Mouse (Mus musculus) embryonic stem cell, embryonic (primary cell): Measurements from ENCODE around the gene Snx1.

ENCODE experiments used
- CTCF ChIA-PET, 4 experiments: fragments of 300-600 bp in 2 of 4; fragments of 350-600 bp in 2 of 4; sonication (Branson Sonifier 250); formaldehyde crosslinking; loops; one replicate each; lab custom pipeline; 2022; ENCODE audit warnings: inconsistent platforms in 2 of 4; lab: Charles Lee
- POLR2A ChIA-PET, 4 experiments: fragments of 300-600 bp in 2 of 4; fragments of 350-600 bp in 2 of 4; sonication (Branson Sonifier 250); formaldehyde crosslinking; loops; one replicate each; lab custom pipeline; 2022; ENCODE audit warnings: antibody characterized with exemption in 4 of 4, inconsistent platforms in 1 of 4; lab: Charles Lee

Snx1 gene

GRCm38 (mm10) chr9:66144248-66144647 lies 17.9 kb upstream of the Snx1 start:
- ChIA-PET POLR2A (interaction anchor here in 3 of 4 experiments (0.7 to 1.5 kb wide), 6 partner anchors 11 to 776 kb away, joined by 3 to 4 read pairs (median 3); partner anchors contain the start of gene Dapk2 (in 1 of the 3)), CTCF (interaction anchor here (0.5 to 2.5 kb wide), 20 partner anchors 8 to 835 kb away, joined by 3 to 9 read pairs (median 4); partner anchors contain the start of genes Dapk2 (in 3 of the 4) and Fbxl22 (in 1 of the 4))

- CTCF ChIA-PET: interaction anchor here in 1 of 4 experiments (1.1 kb wide), 1 partner anchor 375 kb away, joined by 3 read pairs; no protein-coding TSS in a partner anchor
- POLR2A ChIA-PET: interaction anchor here in 1 of 4 experiments (1.8 kb wide), 1 partner anchor 17 kb away, joined by 4 read pairs; no protein-coding TSS in a partner anchor
Measured at GRCm38 (mm10) chr9:66142265-66142664, 15.9 kb upstream of the Snx1 start.

- ChIA-PET CTCF (no interaction called here), POLR2A (interaction anchor here in 1 of 4 experiments (0.6 kb wide), 1 partner anchor 274 kb away, joined by 3 read pairs; no protein-coding TSS in a partner anchor)
Measured at GRCm38 (mm10) chr9:66138193-66138592, 11.8 kb upstream of the Snx1 start.

- POLR2A ChIA-PET: interaction anchor here in 3 of 4 experiments (0.7 to 1.2 kb wide), 4 partner anchors 10 to 45 kb away, joined by 3 to 6 read pairs (median 4); partner anchors contain the start of genes Ciao2a (in 1 of the 3) and Snx1 (in 1 of the 3)
- CTCF ChIA-PET: interaction anchor here in 3 of 4 experiments (0.5 to 1.4 kb wide), 10 partner anchors 9 to 842 kb away, joined by 3 to 10 read pairs (median 4); no protein-coding TSS in a partner anchor
Measured at GRCm38 (mm10) chr9:66135967-66136366, 9.6 kb upstream of the Snx1 start.

- ChIA-PET CTCF (no interaction called here), POLR2A (interaction anchor here in 1 of 4 experiments (0.9 kb wide), 1 partner anchor 15 kb away, joined by 3 read pairs; no protein-coding TSS in a partner anchor)
Measured at GRCm38 (mm10) chr9:66131466-66131865, 5.1 kb upstream of the Snx1 start.

GRCm38 (mm10) chr9:66127884-66128283 lies 1.5 kb upstream of the Snx1 start:
- ChIA-PET POLR2A (interaction anchor here in 2 of 4 experiments (1.0 to 1.8 kb wide), 4 partner anchors 24 to 64 kb away, joined by 3 to 4 read pairs (median 4); no protein-coding TSS in a partner anchor), CTCF (no interaction called here)

GRCm38 (mm10) chr9:66127193-66127546 lies 783 bp upstream of the Snx1 start:
- ChIA-PET POLR2A (interaction anchor here (0.6 to 1.5 kb wide), 6 partner anchors 20 to 384 kb away, joined by 3 read pairs; no protein-coding TSS in a partner anchor), CTCF (interaction anchor here in 1 of 4 experiments (1.5 kb wide), 1 partner anchor 528 kb away, joined by 4 read pairs; no protein-coding TSS in a partner anchor)

GRCm38 (mm10) chr9:66125543-66126455 lies 588 bp downstream of the Snx1 start:
- POLR2A ChIA-PET: interaction anchor here (0.7 to 2.2 kb wide), 21 partner anchors 9 to 930 kb away, joined by 3 to 11 read pairs (median 3); partner anchors contain the start of genes Aph1c (in 1 of the 4), Rps27l (in 1 of the 4) and Zfp609 (in 1 of the 4)
- CTCF ChIA-PET: interaction anchor here in 3 of 4 experiments (0.5 to 1.5 kb wide), 10 partner anchors 10 to 1740 kb away, joined by 3 to 4 read pairs (median 3); partner anchors contain the start of gene Megf11 (in 1 of the 3)

- ChIA-PET CTCF (interaction anchor here (0.6 to 1.3 kb wide), 9 partner anchors 20 to 526 kb away, joined by 3 to 8 read pairs (median 3); partner anchors contain the start of genes Csnk1g1 (in 2 of the 4), Trip4 (in 2 of the 4) and Dapk2 (in 1 of the 4)), POLR2A (interaction anchor here in 3 of 4 experiments (0.6 to 2.2 kb wide), 42 partner anchors 8 to 929 kb away, joined by 3 to 11 read pairs (median 4); partner anchors contain the start of genes Csnk1g1 (in 1 of the 3), Lactb (in 1 of the 3), Pclaf (in 1 of the 3) and Pif1 (in 1 of the 3))
Measured at GRCm38 (mm10) chr9:66124681-66125542, 1.5 kb downstream of the Snx1 start.

- ChIA-PET CTCF (interaction anchor here in 3 of 4 experiments (0.7 to 1.3 kb wide), 4 partner anchors 20 to 526 kb away, joined by 3 to 8 read pairs (median 4); partner anchors contain the start of genes Csnk1g1 (in 1 of the 3) and Trip4 (in 1 of the 3)), POLR2A (interaction anchor here in 3 of 4 experiments (0.6 to 2.2 kb wide), 17 partner anchors 8 to 851 kb away, joined by 3 to 8 read pairs (median 4); partner anchors contain the start of genes Lactb (in 1 of the 3), Pclaf (in 1 of the 3) and Plekho2 (in 1 of the 3))
Measured at GRCm38 (mm10) chr9:66124111-66124531, 2.3 kb downstream of the Snx1 start.

- POLR2A ChIA-PET: interaction anchor here in 2 of 4 experiments (0.6 to 1.4 kb wide), 3 partner anchors 11 to 437 kb away, joined by 3 to 7 read pairs (median 6); no protein-coding TSS in a partner anchor
Measured at GRCm38 (mm10) chr9:66123648-66124047, 2.7 kb downstream of the Snx1 start.

GRCm38 (mm10) chr9:66121421-66121820 lies 5.0 kb downstream of the Snx1 start:
- POLR2A ChIA-PET: interaction anchor here in 1 of 4 experiments (0.7 kb wide), 1 partner anchor 10 kb away, joined by 3 read pairs; no protein-coding TSS in a partner anchor
- CTCF ChIA-PET: interaction anchor here in 2 of 4 experiments (0.6 to 0.9 kb wide), 2 partner anchors 15 to 221 kb away, joined by 4 to 6 read pairs; no protein-coding TSS in a partner anchor

More at GRCm38 (mm10) chr9:66123648-66124047, 2.7 kb downstream of the Snx1 start:
- CTCF ChIA-PET: interaction anchor here in 1 of 4 experiments (1.1 kb wide), 1 partner anchor 215 kb away, joined by 3 read pairs; the partner anchor contains the start of genes Csnk1g1 and Trip4

- CTCF ChIA-PET: interaction anchor here in 1 of 4 experiments (0.6 kb wide), 1 partner anchor 15 kb away, joined by 5 read pairs; no protein-coding TSS in a partner anchor
- POLR2A ChIA-PET: interaction anchor here in 1 of 4 experiments (0.7 kb wide), 1 partner anchor 9 kb away, joined by 3 read pairs; no protein-coding TSS in a partner anchor
Measured at GRCm38 (mm10) chr9:66120945-66121344, 5.4 kb downstream of the Snx1 start.

GRCm38 (mm10) chr9:66120106-66120505 lies 6.3 kb downstream of the Snx1 start:
- ChIA-PET CTCF (no interaction called here), POLR2A (no interaction called here)

- CTCF ChIA-PET: no interaction called here
- POLR2A ChIA-PET: no interaction called here
Measured at GRCm38 (mm10) chr9:66119498-66119897, 6.9 kb downstream of the Snx1 start.

- POLR2A ChIA-PET: interaction anchor here in 2 of 4 experiments (0.9 to 1.8 kb wide), 6 partner anchors 8 to 41 kb away, joined by 3 to 5 read pairs (median 4); partner anchors contain the start of genes Ciao2a (in 1 of the 2), Dapk2 (in 1 of the 2) and Snx1 (in 1 of the 2)
- CTCF ChIA-PET: interaction anchor here in 2 of 4 experiments (0.5 to 0.7 kb wide), 2 partner anchors 9 to 11 kb away, joined by 3 read pairs; no protein-coding TSS in a partner anchor
Measured at GRCm38 (mm10) chr9:66116890-66117289, 9.5 kb downstream of the Snx1 start.
